Mouse (Mus musculus): Measurements from ENCODE around the gene Oma1. TPM values are rescaled to one million over a fixed set of nuclear protein-coding genes. Genes with fewer than 3 reads are reported as not detected.
A peak's percentile ranks its signal among the peaks of the same experiment; 100 is the strongest.

Gene Oma1
- total and polyA plus RNA-seq, 3 experiments = 10.4 to 14.3 TPM; not detected in 1

GRCm38 (mm10) chr4:103346058-103346457, 32.4 kb downstream of the Oma1 start:
- TF ChIP-seq ZMIZ1 (IDR thresholded peaks at IDR 0.05; ENCODE audit: low read depth, low read length) = no peak
- TF ChIP-seq CTCF (IDR thresholded peaks at IDR 0.05 in 2 of 3, conservative IDR thresholded peaks at IDR 0.05 in 1 of 3; ENCODE audit: control insufficient read depth in 1 of 3, insufficient read depth in 1 of 3, low read depth in 2 of 3, low read length in 3 of 3, poor library complexity in 1 of 3, severe bottlenecking in 1 of 3) = peak in 2 of 3 experiments; percentile 56 to 79; a peak in 4 of 6 replicates
- TF ChIP-seq ZC3H11A (IDR thresholded peaks at IDR 0.05; ENCODE audit: low read depth, low read length) = peak; percentile 67
- TF ChIP-seq JUND (IDR thresholded peaks at IDR 0.05; ENCODE audit: low read depth, low read length) = no peak
- TF ChIP-seq MXI1 (IDR thresholded peaks at IDR 0.05; ENCODE audit: low read depth, low read length) = no peak
- no peak for TF ChIP-seq MAFK (IDR thresholded peaks at IDR 0.05; ENCODE audit: borderline replicate concordance, low read depth, low read length)
- no peak for TF ChIP-seq NRF1 (IDR thresholded peaks at IDR 0.05; ENCODE audit: insufficient read depth, low read depth, low read length, poor library complexity, severe bottlenecking)
- peak; percentile 87 for TF ChIP-seq RAD21 (IDR thresholded peaks at IDR 0.05; ENCODE audit: low read depth, low read length)
- TF ChIP-seq SMC3 (IDR thresholded peaks at IDR 0.05; ENCODE audit: low read depth, low read length) = peak; percentile 75
- no peak for TF ChIP-seq MYC (IDR thresholded peaks at IDR 0.05; ENCODE audit: low read depth, low read length)
- no peak for TF ChIP-seq CHD2 (IDR thresholded peaks at IDR 0.05; ENCODE audit: low read length)
- TF ChIP-seq GATA1 (IDR thresholded peaks at IDR 0.05; ENCODE audit: low read depth, low read length) = 0 out of 2 replicates have a peak, but pooled peaks have one; percentile 25
- no peak for TF ChIP-seq USF1 (IDR thresholded peaks at IDR 0.05; ENCODE audit: low read depth, low read length)
- TF ChIP-seq GABPA (IDR thresholded peaks at IDR 0.05; ENCODE audit: low read depth, low read length) = no peak
- TF ChIP-seq HCFC1 (IDR thresholded peaks at IDR 0.05; ENCODE audit: low read depth, low read length) = no peak
- TF ChIP-seq USF2 (IDR thresholded peaks at IDR 0.05; ENCODE audit: borderline replicate concordance in 1 of 2, insufficient read depth in 1 of 2, low read depth in 1 of 2, low read length in 2 of 2) = no peak
- no peak for TF ChIP-seq BHLHE40 (IDR thresholded peaks at IDR 0.05; ENCODE audit: borderline replicate concordance, low read depth, low read length)
- Histone ChIP-seq H3K27ac (ENCODE audit: control insufficient read depth, low read depth, low read length) (no peak overlapping the region), H3K9ac (ENCODE audit: control insufficient read depth, low read depth, low read length, poor library complexity, severe bottlenecking) (no peak overlapping the region), H3K4me3 (ENCODE audit: control insufficient read depth in 1 of 2, insufficient read depth in 1 of 2, low read depth in 2 of 2, low read length in 2 of 2) (no peak overlapping the region), H3K79me2 (ENCODE audit: control insufficient read depth, insufficient read depth, low read length, poor library complexity) (no peaks in the 10 kb centered on the region), H3K36me3 (ENCODE audit: control insufficient read depth in 1 of 2, insufficient read depth in 2 of 2, low read length in 2 of 2) (peaks cover 0 to 2% of the 10 kb centered on the region in 2 experiments; a peak in 2 of 4 replicates), H3K4me1 (ENCODE audit: control insufficient read depth in 1 of 2, insufficient read depth in 2 of 2, low read length in 2 of 2) (peaks cover 2 to 6% of the 10 kb centered on the region in 2 experiments; a peak in 2 of 4 replicates), H3K27me3 (ENCODE audit: control insufficient read depth in 1 of 2, insufficient read depth in 2 of 2, low read length in 2 of 2) (no peaks in the 10 kb centered on the region), H3K9me3 (replicated peaks; ENCODE audit: insufficient read depth, low read length) (no peaks in the 10 kb centered on the region)
- peak; percentile 62 for DNase-seq (ENCODE audit: low read depth, low spot score)

- no peaks in the 10 kb centered on the region for H3K79me2 ChIP-seq (ENCODE audit: control insufficient read depth, insufficient read depth, low read length, poor library complexity)
- H3K36me3 ChIP-seq (ENCODE audit: control insufficient read depth in 1 of 2, insufficient read depth in 2 of 2, low read length in 2 of 2) = peaks cover 0 to 2% of the 10 kb centered on the region in 2 experiments; a peak in 1 of 4 replicates
- H3K4me3 ChIP-seq (ENCODE audit: control insufficient read depth in 1 of 2, insufficient read depth in 1 of 2, low read depth in 2 of 2, low read length in 2 of 2) = no peak overlapping the region
- no peaks in the 10 kb centered on the region for H3K27me3 ChIP-seq (ENCODE audit: control insufficient read depth in 1 of 2, insufficient read depth in 2 of 2, low read length in 2 of 2)
- TF ChIP-seq BHLHE40 (IDR thresholded peaks at IDR 0.05; ENCODE audit: borderline replicate concordance, low read depth, low read length) (no peak), TCF12 (IDR thresholded peaks at IDR 0.05; ENCODE audit: low read depth, low read length) (no peak), ZNF384 (IDR thresholded peaks at IDR 0.05; ENCODE audit: low read depth, low read length) (no peak), MAZ (IDR thresholded peaks at IDR 0.05; ENCODE audit: low read depth, low read length) (no peak), MAFK (IDR thresholded peaks at IDR 0.05; ENCODE audit: borderline replicate concordance, low read depth, low read length) (no peak), ELF1 (IDR thresholded peaks at IDR 0.05; ENCODE audit: low read depth, low read length) (no peak), KAT2A (conservative IDR thresholded peaks at IDR 0.05; ENCODE audit: low read depth, low read length) (no peak), ZC3H11A (IDR thresholded peaks at IDR 0.05; ENCODE audit: low read depth, low read length) (no peak), CHD2 (IDR thresholded peaks at IDR 0.05; ENCODE audit: low read length) (no peak), SIN3A (IDR thresholded peaks at IDR 0.05; ENCODE audit: low read length) (no peak), GATA1 (IDR thresholded peaks at IDR 0.05; ENCODE audit: low read depth, low read length) (no peak), ETS1 (IDR thresholded peaks at IDR 0.05; ENCODE audit: low read depth, low read length) (no peak), POLR2AphosphoS2 (IDR thresholded peaks at IDR 0.05; ENCODE audit: low read length) (no peak), POLR2A (IDR thresholded peaks at IDR 0.05; ENCODE audit: control insufficient read depth in 1 of 2, insufficient read depth in 1 of 2, low read depth in 1 of 2, low read length in 2 of 2, poor library complexity in 1 of 2) (no peak), MEF2A (IDR thresholded peaks at IDR 0.05; ENCODE audit: extremely low read depth, insufficient replicate concordance, low read depth, low read length, poor library complexity, severe bottlenecking) (no peak), MXI1 (IDR thresholded peaks at IDR 0.05; ENCODE audit: low read depth, low read length) (no peak), HCFC1 (IDR thresholded peaks at IDR 0.05; ENCODE audit: low read depth, low read length) (no peak)
- no peak overlapping the region for H3K9ac ChIP-seq (ENCODE audit: control insufficient read depth, low read depth, low read length, poor library complexity, severe bottlenecking)
- no peak overlapping the region for H3K27ac ChIP-seq (ENCODE audit: control insufficient read depth, low read depth, low read length)
- no peaks in the 10 kb centered on the region for H3K9me3 ChIP-seq (replicated peaks; ENCODE audit: insufficient read depth, low read length)
- peaks cover 0 to 1% of the 10 kb centered on the region in 2 experiments; a peak in 1 of 4 replicates for H3K4me1 ChIP-seq (ENCODE audit: control insufficient read depth in 1 of 2, insufficient read depth in 2 of 2, low read length in 2 of 2)
- no peak for DNase-seq (ENCODE audit: low read depth, low spot score)
These were observed 33.2 kb downstream of the Oma1 start for GRCm38 (mm10) chr4:103346849-103347248.

All from MEL (cell line).